Mouse (Mus musculus): Measurements from ENCODE around the gene Il17rc. TPM values are rescaled to one million over a fixed set of nuclear protein-coding genes. Genes with fewer than 3 reads are reported as not detected.

Gene Il17rc
- polyA plus RNA-seq, 1 experiment from 2014 or later, result 28.3 TPM

- Histone ChIP-seq H3K4me2 (ENCODE audit: low read depth, low read length) (no peak overlapping the region), H3K9ac (ENCODE audit: low read length) (no peak overlapping the region), H3K36me3 (ENCODE audit: control insufficient read depth, insufficient read depth, low read length) (peaks cover 41% of the 10 kb centered on the region), H3K4me3 (ENCODE audit: low read length) (no peak overlapping the region), H3K27me3 (ENCODE audit: control insufficient read depth, insufficient read depth, low read depth, low read length) (no peaks in the 10 kb centered on the region), H3K9me3 (ENCODE audit: control insufficient read depth, low read length) (no peaks in the 10 kb centered on the region), H3K27ac (ENCODE audit: low read length) (no peak overlapping the region), H3K4me1 (replicated peaks; ENCODE audit: control insufficient read depth, insufficient read depth, low read length) (no peaks in the 10 kb centered on the region)
- WGBS, result 74% methylated on average over 1 of the region's 1 CpGs
- no peak for ATAC-seq (ENCODE audit: low read depth)
These were observed 51.1 kb downstream of the Il17rc start for GRCm38 (mm10) chr6:113522310-113522709.

- Histone ChIP-seq H3K4me1 (replicated peaks; ENCODE audit: control insufficient read depth, insufficient read depth, low read length) (no peaks in the 10 kb centered on the region), H3K4me3 (ENCODE audit: low read length) (no peak overlapping the region), H3K4me2 (ENCODE audit: low read depth, low read length) (no peak overlapping the region), H3K27me3 (ENCODE audit: control insufficient read depth, insufficient read depth, low read depth, low read length) (no peaks in the 10 kb centered on the region), H3K9me3 (ENCODE audit: control insufficient read depth, low read length) (no peaks in the 10 kb centered on the region), H3K9ac (ENCODE audit: low read length) (no peak overlapping the region), H3K36me3 (ENCODE audit: control insufficient read depth, insufficient read depth, low read length) (peaks cover 32% of the 10 kb centered on the region), H3K27ac (ENCODE audit: low read length) (no peak overlapping the region)
- no peak for ATAC-seq (ENCODE audit: low read depth)
- 84% methylated on average over 8 of the region's 8 CpGs for WGBS
These were observed 52.2 kb downstream of the Il17rc start for GRCm38 (mm10) chr6:113523420-113523819.

DNA sequence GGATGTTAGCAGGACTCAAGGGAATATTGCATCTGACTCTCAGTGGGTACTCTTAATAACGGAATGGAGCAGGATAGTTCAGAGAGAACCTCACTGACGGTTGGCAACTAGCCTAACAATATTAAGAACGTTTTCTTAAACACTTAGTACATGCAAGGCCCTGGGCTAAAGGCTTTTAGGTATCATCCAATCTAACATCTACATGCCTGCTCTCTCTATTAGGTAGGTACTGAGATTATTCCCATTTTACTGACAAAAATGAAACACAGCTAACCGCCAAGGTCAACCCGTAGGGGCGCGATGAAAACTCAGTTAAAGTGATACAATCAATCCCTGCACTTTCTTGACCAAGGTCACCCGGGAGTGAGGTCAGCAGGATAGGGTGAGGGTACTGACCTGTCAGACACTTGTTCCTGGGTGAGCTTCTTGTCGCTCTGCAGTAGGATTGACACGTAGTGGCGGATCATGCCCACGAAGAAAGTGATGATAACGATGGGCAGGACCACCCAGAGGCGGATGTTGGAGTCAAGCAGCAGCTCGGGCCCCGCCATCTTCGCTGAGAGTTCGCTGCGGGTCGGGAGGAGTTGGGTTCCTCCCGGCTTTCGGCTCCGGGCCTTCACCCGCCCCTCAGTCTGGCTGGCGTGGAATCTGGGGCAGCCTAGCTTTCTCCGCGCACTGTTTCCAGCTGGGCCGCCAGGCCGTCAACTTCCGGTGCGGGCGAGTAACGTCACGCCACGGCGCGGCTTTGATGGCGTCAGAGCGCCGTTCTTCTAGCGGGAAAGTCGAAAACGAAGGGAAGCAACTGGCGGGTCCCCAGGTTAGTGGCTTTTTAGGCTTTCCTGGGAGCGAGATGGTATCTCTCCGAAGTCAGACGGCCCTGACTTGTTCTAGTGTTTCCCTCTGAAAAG is 60.0 kb downstream of the Il17rc start, which contains the start of the genes Emc3 and Fancd2:
TSS of gene Emc3 (minus strand) at position 721 of the 908 bp plus-strand sequence.
TSS of gene Fancd2 (plus strand) at position 751 of the 908 bp plus-strand sequence.
- Histone ChIP-seq H3K27ac (ENCODE audit: low read length) (peak within 1 kb of the TSS; percentile 72), H3K4me2 (ENCODE audit: low read depth, low read length) (peak within 1 kb of the TSS; percentile 75), H3K27me3 (ENCODE audit: control insufficient read depth, insufficient read depth, low read depth, low read length) (no peaks in the 10 kb centered on the region), H3K4me1 (replicated peaks; ENCODE audit: control insufficient read depth, insufficient read depth, low read length) (peaks cover 10% of the 10 kb centered on the region), H3K4me3 (ENCODE audit: low read length) (peak within 1 kb of the TSS; percentile 98), H3K36me3 (ENCODE audit: control insufficient read depth, insufficient read depth, low read length) (0 out of 2 replicates have a peak, but pooled peaks cover 2% of the 10 kb centered on the region), H3K9me3 (ENCODE audit: control insufficient read depth, low read length) (no peaks in the 10 kb centered on the region), H3K9ac (ENCODE audit: low read length) (peak within 1 kb of the TSS; percentile 91)
- WGBS, result under 1% methylated on average over 47 of the region's 47 CpGs
- peak; percentile 95 for ATAC-seq (ENCODE audit: low read depth)

DNA sequence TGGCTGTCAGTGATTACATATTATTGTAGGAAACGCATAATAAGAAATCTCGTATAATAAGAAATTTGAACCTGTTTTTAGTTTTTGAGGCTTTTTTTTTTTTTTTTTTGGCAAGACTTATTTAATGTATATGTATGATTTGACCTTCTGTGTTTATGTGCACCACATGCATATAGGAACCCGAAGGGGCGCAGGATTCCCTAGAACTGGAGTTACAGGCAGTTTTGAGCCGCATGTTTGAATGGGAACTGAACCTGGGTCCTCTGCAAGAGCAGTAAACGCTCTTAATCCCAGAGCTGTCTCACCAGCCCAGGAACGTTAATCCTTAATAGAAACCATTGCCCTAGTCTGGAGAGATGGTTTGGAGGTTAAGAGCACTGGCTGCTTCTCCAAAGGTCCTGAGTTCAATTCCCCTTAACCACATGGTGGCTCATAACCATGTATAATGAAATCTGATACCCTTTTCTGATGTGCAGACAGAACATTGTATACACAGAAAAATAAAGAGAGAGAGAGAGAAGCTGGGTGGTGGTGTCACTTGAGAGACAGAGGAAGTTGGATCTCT is 60.7 kb downstream of the Il17rc start:
- H3K9me3 ChIP-seq (ENCODE audit: control insufficient read depth, low read length), result no peaks in the 10 kb centered on the region
- 6% methylated on average over 7 of the region's 7 CpGs for WGBS
- peak overlapping the region; percentile 98 for H3K4me3 ChIP-seq (ENCODE audit: low read length)
- peak overlapping the region; percentile 75 for H3K4me2 ChIP-seq (ENCODE audit: low read depth, low read length)
- H3K27me3 ChIP-seq (ENCODE audit: control insufficient read depth, insufficient read depth, low read depth, low read length), result no peaks in the 10 kb centered on the region
- H3K27ac ChIP-seq (ENCODE audit: low read length), result no peak overlapping the region
- H3K4me1 ChIP-seq (replicated peaks; ENCODE audit: control insufficient read depth, insufficient read depth, low read length), result peaks cover 10% of the 10 kb centered on the region
- peak; percentile 52; the same call in 1 of the 2 replicates for ATAC-seq (ENCODE audit: low read depth)
- H3K9ac ChIP-seq (ENCODE audit: low read length), result peak overlapping the region; percentile 91
- H3K36me3 ChIP-seq (ENCODE audit: control insufficient read depth, insufficient read depth, low read length), result peaks cover 6% of the 10 kb centered on the region

Small RNA genes within 50 kb of the gene (microRNA-seq; reads per million reads assigned to microRNA genes)
- gene Gm23365, result not detected
- gene Gm24387, result not detected

Other genes with a start within 250 kb of the Il17rc start
- gene Mtmr14, start 233.6 kb upstream of the Il17rc start, polyA plus RNA-seq (2015; fragmentation: Nextera tagmentation; extraction: Ambion mirVana), result 35.4 and 36.5 TPM in 2 replicates
- 0.10 TPM in 1 of 2 replicates, not detected in the other for gene Cpne9, start 189.1 kb upstream of the Il17rc start, polyA plus RNA-seq (2015; fragmentation: Nextera tagmentation; extraction: Ambion mirVana)
- gene Brpf1, start 164.3 kb upstream of the Il17rc start, polyA plus RNA-seq (2015; fragmentation: Nextera tagmentation; extraction: Ambion mirVana), result 16.6 and 19.1 TPM in 2 replicates
- gene Ogg1, start 144.5 kb upstream of the Il17rc start, polyA plus RNA-seq (2015; fragmentation: Nextera tagmentation; extraction: Ambion mirVana), result 16.1 and 17.6 TPM in 2 replicates
- gene Camk1, start 127.4 kb upstream of the Il17rc start, polyA plus RNA-seq (2015; fragmentation: Nextera tagmentation; extraction: Ambion mirVana), result 105 and 109 TPM in 2 replicates
- 52.6 and 54.3 TPM in 2 replicates for gene Tada3, start 93.5 kb upstream of the Il17rc start, polyA plus RNA-seq (2015; fragmentation: Nextera tagmentation; extraction: Ambion mirVana)
- 384 and 398 TPM in 2 replicates for gene Arpc4, start 93.3 kb upstream of the Il17rc start, polyA plus RNA-seq (2015; fragmentation: Nextera tagmentation; extraction: Ambion mirVana)
- 4.8 and 7.3 TPM in 2 replicates for gene Ttll3, start 82.2 kb upstream of the Il17rc start, polyA plus RNA-seq (2015; fragmentation: Nextera tagmentation; extraction: Ambion mirVana)
- 18.0 and 21.5 TPM in 2 replicates for gene Rpusd3, start 52.1 kb upstream of the Il17rc start, polyA plus RNA-seq (2015; fragmentation: Nextera tagmentation; extraction: Ambion mirVana)
- gene Cidec, start 35.7 kb upstream of the Il17rc start, polyA plus RNA-seq (2015; fragmentation: Nextera tagmentation; extraction: Ambion mirVana), result 0.49 TPM in 1 of 2 replicates, not detected in the other
- 72.7 and 74.0 TPM in 2 replicates for gene Jagn1, start 28.9 kb upstream of the Il17rc start, polyA plus RNA-seq (2015; fragmentation: Nextera tagmentation; extraction: Ambion mirVana)
- gene Il17re, start 12.9 kb upstream of the Il17rc start, polyA plus RNA-seq (2015; fragmentation: Nextera tagmentation; extraction: Ambion mirVana), result 25.8 and 28.2 TPM in 2 replicates
- gene Creld1, start 11.9 kb downstream of the Il17rc start, polyA plus RNA-seq (2015; fragmentation: Nextera tagmentation; extraction: Ambion mirVana), result 32.5 and 37.7 TPM in 2 replicates
- 0.11 and 0.19 TPM in 2 replicates for gene Prrt3, start 30.5 kb downstream of the Il17rc start, polyA plus RNA-seq (2015; fragmentation: Nextera tagmentation; extraction: Ambion mirVana)
- 108 and 110 TPM in 2 replicates for gene Emc3, start 60.2 kb downstream of the Il17rc start, polyA plus RNA-seq (2015; fragmentation: Nextera tagmentation; extraction: Ambion mirVana)
- 12.9 and 13.0 TPM in 2 replicates for gene Fancd2, start 60.3 kb downstream of the Il17rc start, polyA plus RNA-seq (2015; fragmentation: Nextera tagmentation; extraction: Ambion mirVana)
- 0.15 and 0.21 TPM in 2 replicates for gene Fancd2os, start 129.3 kb downstream of the Il17rc start, polyA plus RNA-seq (2015; fragmentation: Nextera tagmentation; extraction: Ambion mirVana)
- gene Brk1, start 133.3 kb downstream of the Il17rc start, polyA plus RNA-seq (2015; fragmentation: Nextera tagmentation; extraction: Ambion mirVana), result 218 and 226 TPM in 2 replicates
- 36.1 and 38.7 TPM in 2 replicates for gene Vhl, start 152.5 kb downstream of the Il17rc start, polyA plus RNA-seq (2015; fragmentation: Nextera tagmentation; extraction: Ambion mirVana)
- 6.3 and 7.4 TPM in 2 replicates for gene Irak2, start 167.0 kb downstream of the Il17rc start, polyA plus RNA-seq (2015; fragmentation: Nextera tagmentation; extraction: Ambion mirVana)
- gene Tatdn2, start 225.6 kb downstream of the Il17rc start, polyA plus RNA-seq (2015; fragmentation: Nextera tagmentation; extraction: Ambion mirVana), result 0.46 and 0.60 TPM in 2 replicates
- not detected in 2 replicates for gene Ghrl, start 248.5 kb downstream of the Il17rc start, polyA plus RNA-seq (2015; fragmentation: Nextera tagmentation; extraction: Ambion mirVana)